Mouse (Mus musculus): Measurements from ENCODE around the gene Mospd3. TPM values are rescaled to one million over a fixed set of nuclear protein-coding genes. Genes with fewer than 3 reads are reported as not detected.

Mospd3 gene
- polyA plus RNA-seq, 1 experiment: 30.3 TPM

GRCm38 (mm10) chr5:137633397-137634084, 32.7 kb upstream of the Mospd3 start:
- Histone ChIP-seq H3K4me2 (ENCODE audit: low read depth) (no peak overlapping the region), H3ac (ENCODE audit: control insufficient read depth, insufficient read length) (no peak overlapping the region), H3K4me3 (no peak overlapping the region), H3K36me3 (ENCODE audit: control insufficient read depth, insufficient read depth) (peaks cover 23% of the 10 kb centered on the region), H3K27me3 (ENCODE audit: control insufficient read depth, insufficient read depth, insufficient read length) (no peaks in the 10 kb centered on the region), H3K79me2 (ENCODE audit: control insufficient read depth, insufficient read depth) (peaks cover 37% of the 10 kb centered on the region)
- no peak for TF ChIP-seq MAX (IDR thresholded peaks at IDR 0.05; ENCODE audit: low read depth)
- TF ChIP-seq TCF3 (IDR thresholded peaks at IDR 0.05; ENCODE audit: insufficient read length, low read depth): no peak
- no peak for TF ChIP-seq POLR2A (IDR thresholded peaks at IDR 0.05; ENCODE audit: insufficient read length, low read depth)
- no peak for TF ChIP-seq MYOG (IDR thresholded peaks at IDR 0.05; ENCODE audit: control insufficient read depth in 1 of 3, insufficient read depth in 1 of 3, insufficient read length in 2 of 3, low read depth in 2 of 3)
- no peak for TF ChIP-seq E2F4 (IDR thresholded peaks at IDR 0.05; ENCODE audit: insufficient read depth)
- no peak for TF ChIP-seq TCF12 (IDR thresholded peaks at IDR 0.05; ENCODE audit: insufficient read depth, poor library complexity, severe bottlenecking)
- TF ChIP-seq CEBPB (IDR thresholded peaks at IDR 0.05; ENCODE audit: insufficient read depth, poor library complexity, severe bottlenecking): no peak
- no peak for TF ChIP-seq POLR2AphosphoS2 (IDR thresholded peaks at IDR 0.05; ENCODE audit: insufficient read length, low read depth)
- TF ChIP-seq USF1 (IDR thresholded peaks at IDR 0.05; ENCODE audit: low read depth): no peak
- TF ChIP-seq MYOD1 (IDR thresholded peaks at IDR 0.05; ENCODE audit: control insufficient read depth in 1 of 3, insufficient read length in 2 of 3, low read depth in 2 of 3): no peak
- no peak for TF ChIP-seq REST (IDR thresholded peaks at IDR 0.05; ENCODE audit: insufficient read depth, insufficient read length)
- no peak for TF ChIP-seq SRF (IDR thresholded peaks at IDR 0.05; ENCODE audit: control insufficient read depth, insufficient read length, low read depth)

DNA sequence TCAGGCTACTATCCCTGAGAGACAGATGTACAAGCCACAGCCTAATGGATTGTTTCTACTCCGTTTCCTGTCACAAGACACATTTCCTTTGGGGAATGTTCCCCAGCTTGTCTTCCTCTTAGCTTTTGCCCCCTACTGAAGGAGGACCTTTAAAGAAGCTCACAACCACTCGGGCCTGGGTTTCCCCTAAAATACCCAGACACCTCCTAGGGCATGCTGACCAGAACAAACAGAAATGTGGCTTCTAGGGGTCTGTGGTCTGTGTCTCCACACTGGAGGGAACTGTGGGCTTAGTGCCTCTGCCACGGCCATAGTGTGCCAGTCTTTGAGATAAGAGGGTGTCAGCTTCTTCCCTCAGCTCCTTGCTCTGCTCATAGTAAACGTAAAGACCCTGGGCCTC, 30.7 kb upstream of the Mospd3 start:
- peak overlapping the region; percentile 82 for H3K4me3 ChIP-seq
- H3ac ChIP-seq (ENCODE audit: control insufficient read depth, insufficient read length): no peak overlapping the region
- peak overlapping the region; percentile 99 for H3K4me2 ChIP-seq (ENCODE audit: low read depth)

DNA sequence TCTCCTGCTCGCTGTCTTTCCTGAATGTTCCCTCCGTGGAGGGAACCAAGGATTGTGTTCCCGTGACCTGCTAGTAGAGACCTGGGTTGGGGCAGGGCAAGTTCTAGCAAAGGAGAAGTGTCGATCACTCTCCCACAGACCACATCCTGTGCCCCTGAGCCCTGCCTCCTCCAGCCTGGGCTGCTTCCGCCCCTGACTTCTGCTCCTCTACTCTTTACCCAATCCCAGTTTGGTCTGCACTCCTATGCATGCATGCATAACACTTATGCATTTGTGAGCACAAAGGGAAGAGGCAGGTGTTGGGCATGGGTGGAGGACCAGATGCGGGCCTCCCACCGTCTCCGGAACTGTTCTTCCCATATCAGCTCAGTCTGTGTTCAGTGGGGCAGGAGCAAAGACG, 30.3 kb upstream of the Mospd3 start:
- TF ChIP-seq CEBPB (IDR thresholded peaks at IDR 0.05; ENCODE audit: insufficient read depth, poor library complexity, severe bottlenecking): no peak
- no peak for TF ChIP-seq E2F4 (IDR thresholded peaks at IDR 0.05; ENCODE audit: insufficient read depth)
- no peak for TF ChIP-seq MAX (IDR thresholded peaks at IDR 0.05; ENCODE audit: low read depth)
- TF ChIP-seq POLR2AphosphoS2 (IDR thresholded peaks at IDR 0.05; ENCODE audit: insufficient read length, low read depth): no peak
- TF ChIP-seq POLR2A (IDR thresholded peaks at IDR 0.05; ENCODE audit: insufficient read length, low read depth): peak; percentile 6
- no peak for TF ChIP-seq MYOG (IDR thresholded peaks at IDR 0.05; ENCODE audit: control insufficient read depth in 1 of 3, insufficient read depth in 1 of 3, insufficient read length in 2 of 3, low read depth in 2 of 3)
- TF ChIP-seq REST (IDR thresholded peaks at IDR 0.05; ENCODE audit: insufficient read depth, insufficient read length): no peak
- no peak for TF ChIP-seq TCF12 (IDR thresholded peaks at IDR 0.05; ENCODE audit: insufficient read depth, poor library complexity, severe bottlenecking)
- no peak for TF ChIP-seq TCF3 (IDR thresholded peaks at IDR 0.05; ENCODE audit: insufficient read length, low read depth)
- no peak for TF ChIP-seq SRF (IDR thresholded peaks at IDR 0.05; ENCODE audit: control insufficient read depth, insufficient read length, low read depth)
- peak in 1 of 3 experiments; percentile 34 for TF ChIP-seq MYOD1 (IDR thresholded peaks at IDR 0.05; ENCODE audit: control insufficient read depth in 1 of 3, insufficient read length in 2 of 3, low read depth in 2 of 3)
- no peak for TF ChIP-seq USF1 (IDR thresholded peaks at IDR 0.05; ENCODE audit: low read depth)
- Histone ChIP-seq H3K79me2 (ENCODE audit: control insufficient read depth, insufficient read depth) (peaks cover 37% of the 10 kb centered on the region), H3K36me3 (ENCODE audit: control insufficient read depth, insufficient read depth) (peaks cover 19% of the 10 kb centered on the region), H3K4me3 (peak overlapping the region; percentile 82), H3K27me3 (ENCODE audit: control insufficient read depth, insufficient read depth, insufficient read length) (no peaks in the 10 kb centered on the region), H3ac (ENCODE audit: control insufficient read depth, insufficient read length) (no peak overlapping the region), H3K4me2 (ENCODE audit: low read depth) (peak overlapping the region; percentile 99)

More for the DNA sequence above, 30.7 kb upstream of the Mospd3 start:
- Histone ChIP-seq H3K27me3 (ENCODE audit: control insufficient read depth, insufficient read depth, insufficient read length) (no peaks in the 10 kb centered on the region), H3K36me3 (ENCODE audit: control insufficient read depth, insufficient read depth) (peaks cover 19% of the 10 kb centered on the region), H3K79me2 (ENCODE audit: control insufficient read depth, insufficient read depth) (peaks cover 37% of the 10 kb centered on the region)
- TF ChIP-seq USF1 (IDR thresholded peaks at IDR 0.05; ENCODE audit: low read depth) (no peak), REST (IDR thresholded peaks at IDR 0.05; ENCODE audit: insufficient read depth, insufficient read length) (no peak), POLR2A (IDR thresholded peaks at IDR 0.05; ENCODE audit: insufficient read length, low read depth) (no peak), TCF12 (IDR thresholded peaks at IDR 0.05; ENCODE audit: insufficient read depth, poor library complexity, severe bottlenecking) (no peak), CEBPB (IDR thresholded peaks at IDR 0.05; ENCODE audit: insufficient read depth, poor library complexity, severe bottlenecking) (no peak), SRF (IDR thresholded peaks at IDR 0.05; ENCODE audit: control insufficient read depth, insufficient read length, low read depth) (no peak), E2F4 (IDR thresholded peaks at IDR 0.05; ENCODE audit: insufficient read depth) (no peak), MYOD1 (IDR thresholded peaks at IDR 0.05; ENCODE audit: control insufficient read depth in 1 of 3, insufficient read length in 2 of 3, low read depth in 2 of 3) (no peak), MAX (IDR thresholded peaks at IDR 0.05; ENCODE audit: low read depth) (no peak), POLR2AphosphoS2 (IDR thresholded peaks at IDR 0.05; ENCODE audit: insufficient read length, low read depth) (no peak), TCF3 (IDR thresholded peaks at IDR 0.05; ENCODE audit: insufficient read length, low read depth) (no peak), MYOG (IDR thresholded peaks at IDR 0.05; ENCODE audit: control insufficient read depth in 1 of 3, insufficient read depth in 1 of 3, insufficient read length in 2 of 3, low read depth in 2 of 3) (no peak)

GRCm38 (mm10) chr5:137630602-137631001, 29.7 kb upstream of the Mospd3 start:
- peaks cover 37% of the 10 kb centered on the region for H3K79me2 ChIP-seq (ENCODE audit: control insufficient read depth, insufficient read depth)
- no peak overlapping the region for H3ac ChIP-seq (ENCODE audit: control insufficient read depth, insufficient read length)
- peak overlapping the region; percentile 82 for H3K4me3 ChIP-seq
- no peak for TF ChIP-seq REST (IDR thresholded peaks at IDR 0.05; ENCODE audit: insufficient read depth, insufficient read length)
- TF ChIP-seq USF1 (IDR thresholded peaks at IDR 0.05; ENCODE audit: low read depth): no peak
- no peak for TF ChIP-seq POLR2AphosphoS2 (IDR thresholded peaks at IDR 0.05; ENCODE audit: insufficient read length, low read depth)
- TF ChIP-seq MYOG (IDR thresholded peaks at IDR 0.05; ENCODE audit: control insufficient read depth in 1 of 3, insufficient read depth in 1 of 3, insufficient read length in 2 of 3, low read depth in 2 of 3): peak in 1 of 3 experiments; percentile 27
- no peak for TF ChIP-seq POLR2A (IDR thresholded peaks at IDR 0.05; ENCODE audit: insufficient read length, low read depth)
- no peak for TF ChIP-seq MAX (IDR thresholded peaks at IDR 0.05; ENCODE audit: low read depth)
- TF ChIP-seq TCF3 (IDR thresholded peaks at IDR 0.05; ENCODE audit: insufficient read length, low read depth): no peak
- no peak for TF ChIP-seq TCF12 (IDR thresholded peaks at IDR 0.05; ENCODE audit: insufficient read depth, poor library complexity, severe bottlenecking)
- TF ChIP-seq CEBPB (IDR thresholded peaks at IDR 0.05; ENCODE audit: insufficient read depth, poor library complexity, severe bottlenecking): no peak
- TF ChIP-seq E2F4 (IDR thresholded peaks at IDR 0.05; ENCODE audit: insufficient read depth): no peak
- peak in 2 of 3 experiments; percentile 77 to 83 for TF ChIP-seq MYOD1 (IDR thresholded peaks at IDR 0.05; ENCODE audit: control insufficient read depth in 1 of 3, insufficient read length in 2 of 3, low read depth in 2 of 3)
- TF ChIP-seq SRF (IDR thresholded peaks at IDR 0.05; ENCODE audit: control insufficient read depth, insufficient read length, low read depth): no peak
- peaks cover 18% of the 10 kb centered on the region for H3K36me3 ChIP-seq (ENCODE audit: control insufficient read depth, insufficient read depth)
- no peaks in the 10 kb centered on the region for H3K27me3 ChIP-seq (ENCODE audit: control insufficient read depth, insufficient read depth, insufficient read length)
- peak overlapping the region; percentile 99 for H3K4me2 ChIP-seq (ENCODE audit: low read depth)
